ENCODE assay signal across 8 mouse cellular contexts in genomic region chr8:75213307-75213651, GRCm38 (mm10). TPM values are rescaled to one million over a fixed set of nuclear protein-coding genes. Genes with fewer than 3 reads are reported as not detected.
DNase-seq lines count a peak whose midpoint lies in the region; ATAC-seq lines count a peak whose summit lies in the region.

No protein-coding gene starts in this region.

- no peaks in the 10 kb centered on the region for H3K4me1 ChIP-seq in kidney, embryonic 14.5 days (ENCODE audit: control insufficient read depth, insufficient read depth, low read length)
- H3K4me1 ChIP-seq in embryonic facial prominence, embryonic 10.5 days = peaks cover 22% of the 10 kb centered on the region
- peaks cover 15% of the 10 kb centered on the region for H3K4me1 ChIP-seq in hindbrain, embryonic 13.5 days (replicated peaks)
- peaks cover 14% of the 10 kb centered on the region for H3K4me1 ChIP-seq in midbrain, embryonic 12.5 days

- no peaks in the 10 kb centered on the region for H3K36me3 ChIP-seq in kidney, embryonic 14.5 days (ENCODE audit: control insufficient read depth, insufficient read depth, low read length)
- no peaks in the 10 kb centered on the region for H3K36me3 ChIP-seq in embryonic facial prominence, embryonic 10.5 days (replicated peaks)
- no peaks in the 10 kb centered on the region for H3K36me3 ChIP-seq in hindbrain, embryonic 13.5 days
- no peaks in the 10 kb centered on the region for H3K36me3 ChIP-seq in midbrain, embryonic 12.5 days

- H3K4me2 ChIP-seq in kidney, embryonic 14.5 days (replicated peaks; ENCODE audit: low read depth, low read length) = peak overlapping the region; percentile 95
- peak overlapping the region; percentile 96 for H3K4me2 ChIP-seq in hindbrain, embryonic 13.5 days
- peak overlapping the region; percentile 97 for H3K4me2 ChIP-seq in midbrain, embryonic 12.5 days (replicated peaks)

- H3K9ac ChIP-seq in kidney, embryonic 14.5 days (ENCODE audit: low read depth, low read length) = peak overlapping the region; percentile 60
- H3K9ac ChIP-seq in hindbrain, embryonic 13.5 days = peak overlapping the region; percentile 69
- peak overlapping the region; percentile 43 for H3K9ac ChIP-seq in midbrain, embryonic 12.5 days (replicated peaks)

- DNase-seq in kidney, postnatal 10 days = no peak
- DNase-seq in embryonic facial prominence, embryonic 10.5 days (ENCODE audit: low spot score) = no peak
- DNase-seq in thymus, postnatal 10 days (ENCODE audit: low spot score in 2 of 2) = no peak
- no peak for DNase-seq in urinary bladder, postnatal 4 days (ENCODE audit: low spot score in 2 of 2)
- no peak for DNase-seq in left cerebral cortex, adult 11 months (ENCODE audit: low spot score)

- H3K27me3 ChIP-seq in kidney, embryonic 14.5 days (ENCODE audit: control insufficient read depth, insufficient read depth, low read length) = peaks cover 34% of the 10 kb centered on the region
- peaks cover 81% of the 10 kb centered on the region for H3K27me3 ChIP-seq in embryonic facial prominence, embryonic 10.5 days (replicated peaks; ENCODE audit: low read depth, poor library complexity, severe bottlenecking)
- H3K27me3 ChIP-seq in hindbrain, embryonic 13.5 days = peaks cover 88% of the 10 kb centered on the region
- peaks cover 89% of the 10 kb centered on the region for H3K27me3 ChIP-seq in midbrain, embryonic 12.5 days

- no peak; the same call in 1 of the 2 replicates for ATAC-seq in kidney, embryonic 14.5 days (ENCODE audit: low FRiP score, low TSS enrichment)
- ATAC-seq in hindbrain, embryonic 13.5 days (ENCODE audit: low FRiP score) = peak; percentile 68; the same call in 1 of the 2 replicates
- no peak; the same call in none of the 2 replicates for ATAC-seq in midbrain, embryonic 12.5 days (ENCODE audit: low FRiP score, low read depth)

- no peak overlapping the region for H3K27ac ChIP-seq in kidney, embryonic 14.5 days (ENCODE audit: low read depth, low read length)
- H3K27ac ChIP-seq in embryonic facial prominence, embryonic 10.5 days (replicated peaks) = 0 out of 2 replicates have a peak overlapping the region, but pooled peaks have one; percentile 24
- no peak overlapping the region for H3K27ac ChIP-seq in hindbrain, embryonic 13.5 days
- no peak overlapping the region for H3K27ac ChIP-seq in midbrain, embryonic 12.5 days (replicated peaks)

- peak overlapping the region; percentile 50 for H3K4me3 ChIP-seq in kidney, embryonic 14.5 days (ENCODE audit: low read length)
- peak overlapping the region; percentile 65 for H3K4me3 ChIP-seq in embryonic facial prominence, embryonic 10.5 days
- H3K4me3 ChIP-seq in hindbrain, embryonic 13.5 days = peak overlapping the region; percentile 56
- H3K4me3 ChIP-seq in midbrain, embryonic 12.5 days = peak overlapping the region; percentile 51

- H3K9me3 ChIP-seq in kidney, embryonic 14.5 days (ENCODE audit: control insufficient read depth, low read length) = no peaks in the 10 kb centered on the region
- no peaks in the 10 kb centered on the region for H3K9me3 ChIP-seq in embryonic facial prominence, embryonic 10.5 days
- no peaks in the 10 kb centered on the region for H3K9me3 ChIP-seq in hindbrain, embryonic 13.5 days
- no peaks in the 10 kb centered on the region for H3K9me3 ChIP-seq in midbrain, embryonic 12.5 days

- WGBS in kidney, embryonic 14.5 days = under 1% methylated on average over 31 of the region's 36 CpGs
- under 1% methylated on average over 36 of the region's 36 CpGs for WGBS in embryonic facial prominence, embryonic 10.5 days
- 0% methylated on average over 35 of the region's 36 CpGs for WGBS in hindbrain, embryonic 13.5 days
- WGBS in midbrain, embryonic 12.5 days = 0% methylated on average over 33 of the region's 36 CpGs

RNA-seq across cellular contexts. Expression of gene Rasd2, which starts 0.5 kb away (rescaled TPM):
- polyA plus RNA-seq in kidney, embryonic 14.5 days (2014; fragmentation: Nextera tagmentation; extraction: Ambion mirVana) = 1.2 and 1.9 TPM in 2 replicates
- 0.06 and 0.51 TPM in 2 replicates for polyA plus RNA-seq in embryonic facial prominence, embryonic 10.5 days (2016; fragmentation: Nextera tagmentation; extraction: Ambion mirVana)
- polyA plus RNA-seq in hindbrain, embryonic 13.5 days (2015; fragmentation: Nextera tagmentation; extraction: Ambion mirVana) = 1.0 and 2.1 TPM in 2 replicates
- 0.22 and 0.34 TPM in 2 replicates for polyA plus RNA-seq in midbrain, embryonic 12.5 days (2016; fragmentation: Nextera tagmentation; extraction: Ambion mirVana)
